Mouse (Mus musculus): ENCODE results near the gene Spata31d1d. TPM values are rescaled to one million over a fixed set of nuclear protein-coding genes. Genes with fewer than 3 reads are reported as not detected.
"Not testable (repeated sequence)": the region's sequence is repeated elsewhere in the genome, so short reads cannot be mapped to it uniquely, and the experiment has no call there.

Gene Spata31d1d
- not detected in 2 replicates for polyA plus RNA-seq (2014; fragmentation: Nextera tagmentation; extraction: Ambion mirVana)

GRCm38 (mm10) chr13:59731652-59732051 lies at the start of gene Spata31d1d:
Gene Spata31d1d, minus strand, starts transcription at chr13:59731752.
- Histone ChIP-seq H3K9ac (no peak within 1 kb of the TSS), H3K4me3 (ENCODE audit: low read depth, low read length) (no peak within 1 kb of the TSS), H3K4me1 (ENCODE audit: insufficient read depth) (no peaks in the 10 kb centered on the region), H3K4me2 (no peak within 1 kb of the TSS), H3K36me3 (ENCODE audit: insufficient read depth) (no peaks in the 10 kb centered on the region), H3K27me3 (ENCODE audit: insufficient read depth, low read length) (no peaks in the 10 kb centered on the region), H3K27ac (ENCODE audit: low read depth) (no peak within 1 kb of the TSS), H3K9me3 (ENCODE audit: low read depth, low read length) (no peaks in the 10 kb centered on the region)
- ATAC-seq (ENCODE audit: insufficient read depth) (no peak), DNase-seq (no peak)
- TF ChIP-seq CTCF (IDR thresholded peaks at IDR 0.05; ENCODE audit: low read depth), result no peak
- WGBS, result 35% methylated on average over 7 of the region's 7 CpGs

DNA sequence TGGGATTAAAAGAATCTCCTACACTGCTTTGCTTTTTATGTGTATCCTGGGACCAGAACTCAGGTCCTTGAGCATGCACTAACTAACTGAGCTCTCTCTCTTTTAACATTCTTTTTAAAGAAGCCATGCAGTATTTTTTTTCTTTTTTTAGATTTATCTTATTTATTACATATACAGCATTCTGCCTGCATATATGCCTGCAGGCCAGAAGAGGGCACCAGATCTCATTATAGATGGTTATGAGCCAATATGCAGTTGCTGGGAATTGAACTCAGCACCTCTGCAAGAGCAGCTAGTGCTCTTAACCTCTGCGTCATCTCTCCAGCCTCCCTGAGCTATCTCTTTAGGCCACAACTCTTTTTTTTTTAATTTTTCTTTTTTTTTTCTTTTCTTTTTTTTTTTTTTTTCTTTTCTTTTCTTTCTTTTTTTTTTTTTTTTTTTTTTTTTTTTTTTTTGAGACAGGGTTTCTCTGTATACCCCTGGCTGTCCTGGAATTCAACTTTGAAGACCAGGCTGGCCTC lies 48.3 kb upstream of the Spata31d1d start:
- H3K9ac ChIP-seq; H3K27ac ChIP-seq (ENCODE audit: low read depth); H3K4me2 ChIP-seq; H3K4me3 ChIP-seq (ENCODE audit: low read depth, low read length); H3K27me3 ChIP-seq (ENCODE audit: insufficient read depth, low read length); H3K9me3 ChIP-seq (ENCODE audit: low read depth, low read length); H3K4me1 ChIP-seq (ENCODE audit: insufficient read depth); ATAC-seq (ENCODE audit: insufficient read depth); DNase-seq: not testable (repeated sequence)
- peak; percentile 29; the same call in 1 of the 2 replicates for TF ChIP-seq CTCF (IDR thresholded peaks at IDR 0.05; ENCODE audit: low read depth)
- H3K36me3 ChIP-seq (ENCODE audit: insufficient read depth), result peaks cover 94% of the 10 kb centered on the region
- WGBS, result 97% methylated on average over 1 of the region's 1 CpGs

GRCm38 (mm10) chr13:59779213-59779612 lies 47.7 kb upstream of the Spata31d1d start:
- no peak overlapping the region for H3K9ac ChIP-seq
- TF ChIP-seq CTCF (IDR thresholded peaks at IDR 0.05; ENCODE audit: low read depth), result peak; percentile 30
- peaks cover 91% of the 10 kb centered on the region for H3K36me3 ChIP-seq (ENCODE audit: insufficient read depth)
- no peaks in the 10 kb centered on the region for H3K27me3 ChIP-seq (ENCODE audit: insufficient read depth, low read length)
- ATAC-seq (ENCODE audit: insufficient read depth) (no peak), DNase-seq (no peak)
- no peaks in the 10 kb centered on the region for H3K9me3 ChIP-seq (ENCODE audit: low read depth, low read length)
- no peak overlapping the region for H3K4me3 ChIP-seq (ENCODE audit: low read depth, low read length)
- 80% methylated on average over 4 of the region's 4 CpGs for WGBS
- no peak overlapping the region for H3K4me2 ChIP-seq
- H3K27ac ChIP-seq (ENCODE audit: low read depth), result no peak overlapping the region
- no peaks in the 10 kb centered on the region for H3K4me1 ChIP-seq (ENCODE audit: insufficient read depth)

- Histone ChIP-seq H3K4me3 (ENCODE audit: low read depth, low read length) (no peak overlapping the region), H3K9ac (no peak overlapping the region), H3K9me3 (ENCODE audit: low read depth, low read length) (no peaks in the 10 kb centered on the region), H3K4me1 (ENCODE audit: insufficient read depth) (peaks cover 4% of the 10 kb centered on the region; the same call in 1 of the 2 replicates), H3K36me3 (ENCODE audit: insufficient read depth) (peaks cover 69% of the 10 kb centered on the region), H3K4me2 (no peak overlapping the region), H3K27me3 (ENCODE audit: insufficient read depth, low read length) (no peaks in the 10 kb centered on the region), H3K27ac (ENCODE audit: low read depth) (no peak overlapping the region)
- DNase-seq (peak; percentile 14), ATAC-seq (ENCODE audit: insufficient read depth) (no peak)
- TF ChIP-seq CTCF (IDR thresholded peaks at IDR 0.05; ENCODE audit: low read depth), result no peak
- 75% methylated on average over 3 of the region's 3 CpGs for WGBS
Observed at GRCm38 (mm10) chr13:59775168-59775567, 43.6 kb upstream of the Spata31d1d start.

- ATAC-seq (ENCODE audit: insufficient read depth) (0 out of 2 replicates have a peak, but pooled peaks have one; percentile 12), DNase-seq (peak; percentile 94)
- H3K9ac ChIP-seq, result no peak overlapping the region; the same call in 1 of the 2 replicates
- H3K4me2 ChIP-seq, result peak overlapping the region; percentile 84
- peaks cover 41% of the 10 kb centered on the region for H3K36me3 ChIP-seq (ENCODE audit: insufficient read depth)
- peaks cover 18% of the 10 kb centered on the region for H3K4me1 ChIP-seq (ENCODE audit: insufficient read depth)
- H3K27me3 ChIP-seq (ENCODE audit: insufficient read depth, low read length), result no peaks in the 10 kb centered on the region
- H3K9me3 ChIP-seq (ENCODE audit: low read depth, low read length), result no peaks in the 10 kb centered on the region
- peak overlapping the region; percentile 79; the same call in 1 of the 2 replicates for H3K4me3 ChIP-seq (ENCODE audit: low read depth, low read length)
- no peak for TF ChIP-seq CTCF (IDR thresholded peaks at IDR 0.05; ENCODE audit: low read depth)
- peak overlapping the region; percentile 99 for H3K27ac ChIP-seq (ENCODE audit: low read depth)
- 22% methylated on average over 9 of the region's 9 CpGs for WGBS
Observed at GRCm38 (mm10) chr13:59771257-59771656, 39.7 kb upstream of the Spata31d1d start.

GRCm38 (mm10) chr13:59770847-59771246 lies 39.3 kb upstream of the Spata31d1d start:
- Histone ChIP-seq H3K27me3 (ENCODE audit: insufficient read depth, low read length) (no peaks in the 10 kb centered on the region), H3K4me3 (ENCODE audit: low read depth, low read length) (peak overlapping the region; percentile 79), H3K9me3 (ENCODE audit: low read depth, low read length) (no peaks in the 10 kb centered on the region), H3K27ac (ENCODE audit: low read depth) (peak overlapping the region; percentile 99), H3K9ac (peak overlapping the region; percentile 72), H3K4me2 (peak overlapping the region; percentile 84), H3K4me1 (ENCODE audit: insufficient read depth) (peaks cover 18% of the 10 kb centered on the region), H3K36me3 (ENCODE audit: insufficient read depth) (peaks cover 37% of the 10 kb centered on the region)
- no peak for TF ChIP-seq CTCF (IDR thresholded peaks at IDR 0.05; ENCODE audit: low read depth)
- WGBS, result 42% methylated on average over 9 of the region's 9 CpGs
- DNase-seq, result peak; percentile 25
- no peak for ATAC-seq (ENCODE audit: insufficient read depth)

DNA sequence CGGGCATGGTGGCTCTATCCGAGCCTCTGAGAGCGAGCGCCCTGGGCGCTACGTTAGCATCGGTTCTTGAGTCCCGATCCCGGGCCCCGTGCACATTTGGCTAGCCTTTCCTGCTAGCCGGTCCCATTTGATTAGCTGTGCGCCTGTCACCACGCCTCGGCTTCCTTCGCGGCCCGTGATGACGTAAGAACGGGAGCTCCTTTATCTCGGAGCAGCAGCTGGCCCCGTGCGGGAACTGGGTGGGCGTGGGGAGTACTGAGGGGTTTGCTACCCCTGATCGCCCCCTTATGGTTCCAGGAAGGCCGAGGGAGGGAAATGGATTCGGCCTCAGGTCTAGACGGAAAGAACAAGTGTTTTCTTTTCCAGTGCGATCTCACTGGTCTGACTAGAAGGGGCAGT lies 38.6 kb upstream of the Spata31d1d start:
- TF ChIP-seq CTCF (IDR thresholded peaks at IDR 0.05; ENCODE audit: low read depth), result peak; percentile 60
- under 1% methylated on average over 28 of the region's 28 CpGs for WGBS
- peak; percentile 79 for ATAC-seq (ENCODE audit: insufficient read depth)

More for the DNA sequence above, 38.6 kb upstream of the Spata31d1d start:
- H3K4me2 ChIP-seq, result peak overlapping the region; percentile 84
- peaks cover 30% of the 10 kb centered on the region for H3K36me3 ChIP-seq (ENCODE audit: insufficient read depth)
- peak overlapping the region; percentile 72 for H3K9ac ChIP-seq
- peak overlapping the region; percentile 99 for H3K27ac ChIP-seq (ENCODE audit: low read depth)
- H3K27me3 ChIP-seq (ENCODE audit: insufficient read depth, low read length), result no peaks in the 10 kb centered on the region
- H3K9me3 ChIP-seq (ENCODE audit: low read depth, low read length), result no peaks in the 10 kb centered on the region
- H3K4me3 ChIP-seq (ENCODE audit: low read depth, low read length), result peak overlapping the region; percentile 79
- peak; percentile 93 for DNase-seq
- H3K4me1 ChIP-seq (ENCODE audit: insufficient read depth), result peaks cover 18% of the 10 kb centered on the region
